Mouse (Mus musculus): ENCODE measurements around the gene Nod1. TPM values are rescaled to one million over a fixed set of nuclear protein-coding genes. Genes with fewer than 3 reads are reported as not detected.

The Nod1 gene
- total RNA-seq (2021) = 10 to 100 TPM; 14.2 to 15.8 TPM

DNA sequence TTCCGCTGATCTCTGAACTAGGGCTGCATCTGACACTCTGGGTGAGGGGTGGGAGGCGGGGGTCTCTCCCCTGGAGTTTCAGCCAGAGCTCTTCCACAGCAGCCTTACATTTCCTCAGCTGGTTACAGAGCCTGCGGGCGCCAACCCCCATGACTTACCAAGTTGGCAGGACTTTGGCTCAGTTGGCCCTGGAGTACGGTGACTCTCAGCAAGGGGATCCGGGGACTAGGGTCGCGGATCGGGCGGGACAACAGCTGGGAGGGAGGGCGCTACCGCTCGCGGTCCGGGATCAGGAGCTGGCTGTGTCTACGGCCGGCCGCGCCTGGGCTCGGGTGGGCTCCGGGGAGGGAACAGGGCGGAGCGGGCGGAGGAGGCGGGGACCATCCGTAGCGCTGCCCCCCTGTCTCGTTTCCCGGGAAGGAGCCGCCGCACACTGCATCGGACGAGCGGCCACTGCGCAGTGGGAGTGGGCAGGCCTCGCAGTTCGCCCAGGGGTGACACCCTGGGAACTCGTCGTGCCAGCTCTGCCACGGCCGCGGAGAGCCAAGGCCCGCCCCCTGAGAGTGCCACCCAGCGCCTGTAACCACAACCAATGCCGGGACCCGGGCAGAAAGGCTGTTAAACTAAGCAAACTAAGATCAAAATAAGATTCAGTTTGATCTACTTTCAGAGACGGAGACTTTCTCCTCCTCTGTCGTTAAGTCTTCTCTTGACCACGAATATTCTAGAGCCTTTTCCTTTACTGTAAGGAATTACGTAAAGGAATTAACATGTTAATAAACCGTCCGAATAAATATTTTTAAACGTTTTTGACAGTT lies at the start of gene Nod1:
Gene Nod1, minus strand, starts transcription at position 502 of the 818 bp plus-strand sequence.
- peak; percentile 85 to 89 for DNase-seq
- intact Hi-C loops (cut with DNase I) = loop anchor here (2.0 to 10.0 kb wide), 5 partner anchors 20 to 378 kb away; partner anchors contain the start of genes Fkbp14, Ggct, Plekha8 and Znrf2

DNA sequence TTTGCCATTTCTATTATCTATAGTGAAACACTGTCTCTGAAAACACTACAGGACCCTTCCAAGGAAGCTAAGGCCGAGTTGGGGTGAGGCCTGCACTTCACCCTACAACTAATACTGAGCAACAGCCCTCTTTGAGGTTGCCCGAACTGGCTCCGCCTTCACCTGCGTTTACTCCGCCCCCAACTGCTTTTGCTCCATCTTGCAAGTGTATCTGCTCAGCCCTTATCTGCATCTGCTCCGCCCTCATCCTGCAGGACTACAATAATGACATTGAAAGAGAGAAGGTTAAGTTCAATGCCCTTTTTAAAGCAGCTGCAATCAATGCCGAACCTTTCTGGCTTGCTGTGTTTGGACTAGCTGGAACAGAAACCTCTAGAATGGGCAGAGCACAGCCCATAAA lies 49.4 kb upstream of the Nod1 start:
- no peak for DNase-seq
- intact Hi-C loops (cut with DNase I) = no loop called here

DNA sequence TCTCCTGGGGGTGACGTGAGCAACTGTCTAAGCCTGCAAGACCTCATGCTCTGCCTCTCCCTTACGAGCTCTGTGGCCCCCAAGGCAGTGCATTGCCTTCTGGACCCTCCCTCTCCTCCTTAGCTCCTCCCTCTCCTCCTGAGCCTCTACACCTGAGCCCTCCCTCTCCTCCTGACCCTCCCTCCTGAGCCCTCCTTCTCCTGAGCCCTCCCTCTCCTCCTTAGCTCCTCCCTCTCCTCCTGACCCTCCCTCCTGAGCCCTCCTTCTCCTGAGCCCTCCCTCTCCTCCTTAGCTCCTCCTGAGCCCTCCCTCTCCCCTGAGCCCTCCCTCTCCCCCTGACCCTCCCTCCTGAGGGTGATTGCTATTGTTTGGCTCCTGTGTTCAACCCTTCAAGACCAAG lies 46.0 kb upstream of the Nod1 start:
- intact Hi-C loops (cut with DNase I) = loop anchor here (5.0 kb wide), 2 partner anchors 211 to 311 kb away; no protein-coding TSS in a partner anchor
- DNase-seq = no peak

DNA sequence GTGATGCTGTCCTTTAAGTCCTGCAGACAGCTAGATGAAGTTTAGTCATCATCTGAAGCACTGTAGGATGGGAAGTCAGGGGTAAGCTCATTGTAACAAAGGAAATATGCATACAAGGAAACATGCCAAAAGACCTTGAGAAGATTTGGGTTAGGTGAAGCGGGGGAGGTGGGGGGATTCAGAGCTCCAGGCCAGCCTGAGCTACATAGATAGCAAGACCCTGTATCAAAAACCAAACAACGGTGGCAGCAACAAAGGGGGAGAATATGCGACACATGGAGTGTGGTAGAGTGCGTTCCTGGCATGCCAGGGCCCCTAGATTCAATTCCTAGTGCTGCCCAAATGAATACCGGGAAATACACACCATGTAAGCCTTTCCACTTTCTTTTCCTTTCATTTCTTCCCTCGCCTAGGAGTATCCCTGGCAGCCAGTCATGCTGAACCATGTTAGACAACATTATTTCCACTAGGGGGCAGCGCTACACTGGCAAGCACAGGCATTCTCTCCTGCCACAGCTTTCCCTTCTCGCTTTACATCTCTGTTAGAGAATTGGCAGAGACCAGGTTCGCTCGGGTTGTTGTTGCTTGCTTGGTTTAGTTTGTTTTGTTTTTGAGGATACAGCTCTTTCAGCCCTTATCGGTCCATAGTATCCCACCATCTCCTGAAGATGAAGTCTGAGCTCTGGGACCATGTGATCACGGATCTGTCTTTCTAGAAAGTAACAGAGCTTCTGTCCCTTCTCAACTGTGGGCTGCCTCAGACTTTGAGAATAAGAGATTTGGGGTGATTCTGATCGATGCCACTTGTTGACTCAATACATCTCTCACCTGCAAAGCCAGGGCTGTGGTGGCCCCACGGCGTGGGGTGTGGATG lies 44.5 kb upstream of the Nod1 start:
- intact Hi-C loops (cut with DNase I) = loop anchor here (1.0 to 5.0 kb wide), 4 partner anchors 100 to 310 kb away; no protein-coding TSS in a partner anchor
- DNase-seq = peak; percentile 78 to 82

DNA sequence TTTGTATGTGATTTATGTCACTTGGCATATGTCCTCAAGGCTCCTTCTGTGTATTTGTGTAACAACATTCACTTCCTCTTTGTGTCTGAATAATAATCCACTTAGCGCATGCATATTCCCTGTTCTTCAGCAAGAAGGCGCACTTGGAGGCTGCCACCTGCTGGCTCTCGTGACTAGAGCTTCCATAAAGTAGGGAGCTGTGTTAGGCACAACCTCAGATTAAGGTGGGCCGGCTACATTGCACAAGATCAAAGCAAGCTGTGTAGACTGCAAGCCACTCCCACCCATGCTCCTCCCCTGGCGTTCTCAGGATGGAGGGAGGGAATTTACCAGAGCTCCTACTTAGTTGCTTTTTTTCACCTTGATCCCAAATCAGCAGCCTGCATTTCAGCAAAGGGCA lies 43.8 kb upstream of the Nod1 start:
- intact Hi-C loops (cut with DNase I) = loop anchor here (5.0 kb wide), 2 partner anchors 209 to 309 kb away; no protein-coding TSS in a partner anchor
- peak; percentile 51 to 62 for DNase-seq

DNA sequence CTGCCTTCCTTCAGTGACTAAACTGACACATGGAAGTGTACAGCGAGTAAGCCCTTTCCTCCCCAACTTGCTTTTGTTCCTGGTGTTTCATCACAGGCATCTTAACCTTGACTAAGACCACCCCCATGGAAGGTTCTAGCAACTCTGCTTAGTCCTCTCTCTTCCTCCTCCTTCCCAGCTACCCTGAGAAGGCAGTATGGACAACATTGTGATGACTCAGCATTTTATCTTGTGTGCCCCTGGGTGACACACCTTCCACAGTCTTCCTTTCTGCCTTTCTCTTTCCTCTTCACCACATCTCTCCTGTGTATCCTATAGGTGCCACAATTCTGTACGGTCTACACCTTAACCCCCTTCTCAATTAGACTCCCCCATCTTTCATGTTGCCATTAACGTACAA lies 41.8 kb upstream of the Nod1 start:
- no peak for DNase-seq
- intact Hi-C loops (cut with DNase I) = no loop called here

DNA sequence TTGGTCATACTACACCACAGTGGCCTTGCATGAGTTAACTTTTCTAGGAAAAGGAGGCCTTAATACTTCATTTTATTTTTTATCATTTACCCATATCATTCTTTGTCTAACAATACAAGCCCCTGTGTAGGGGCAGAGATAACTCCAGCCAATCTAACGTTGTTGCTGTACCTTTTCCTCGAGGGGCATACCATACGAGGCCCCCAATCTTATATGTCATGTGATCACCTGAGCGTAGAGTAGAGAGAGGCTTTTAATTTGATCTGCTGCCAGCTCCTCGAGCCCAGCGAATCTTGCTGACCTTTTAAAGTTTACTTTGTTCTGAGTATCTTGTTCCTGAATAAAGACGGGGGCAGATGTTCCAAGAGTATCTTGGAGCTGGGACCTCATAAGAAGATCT lies 40.1 kb upstream of the Nod1 start:
- DNase-seq = no peak
- intact Hi-C loops (cut with DNase I) = no loop called here

- no peak for DNase-seq
- intact Hi-C loops (cut with DNase I) = no loop called here
Measured at GRCm38 (mm10) chr6:55010330-55011091, 38.1 kb upstream of the Nod1 start.

DNA sequence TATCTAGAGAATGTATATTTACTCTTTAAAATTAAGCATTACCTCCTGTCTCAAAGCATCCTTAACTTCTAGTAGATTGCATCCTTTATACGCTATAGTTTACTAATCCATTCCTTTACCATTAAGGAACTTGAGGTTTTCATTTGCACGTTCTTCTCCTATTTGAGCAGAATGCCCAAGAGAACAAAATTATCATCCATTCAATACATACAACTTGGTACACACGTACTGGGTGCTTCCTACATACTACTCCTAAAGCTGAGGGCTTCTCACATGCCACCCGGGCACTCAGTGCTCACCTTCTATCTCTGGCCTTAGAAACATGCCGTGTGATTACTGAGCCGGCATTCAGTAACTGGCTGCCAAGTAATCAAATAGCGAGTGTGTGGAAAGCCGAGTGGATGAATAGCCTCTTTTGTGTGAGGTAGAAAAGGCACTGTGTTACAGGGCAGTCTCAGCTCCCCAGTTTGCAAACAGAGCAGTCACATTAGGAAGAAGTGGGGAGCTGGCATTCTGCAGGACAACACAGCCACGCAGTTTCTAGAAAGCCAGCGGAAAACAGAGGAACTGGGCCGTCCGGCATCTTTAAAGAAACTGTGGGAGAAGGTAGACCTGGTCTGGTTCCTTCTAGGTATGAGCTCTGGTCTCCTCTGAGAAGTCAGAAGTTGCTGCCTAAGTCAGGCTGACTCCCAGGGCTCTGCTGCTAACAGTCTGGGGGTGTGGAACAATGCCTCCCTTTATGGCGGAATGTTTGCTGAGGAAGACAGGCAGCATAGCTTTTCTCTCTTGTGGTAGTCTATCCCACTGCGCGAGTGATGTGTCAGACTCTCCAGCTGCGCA lies 37.2 kb upstream of the Nod1 start:
- DNase-seq = no peak
- intact Hi-C loops (cut with DNase I) = no loop called here

- DNase-seq = no peak
- intact Hi-C loops (cut with DNase I) = no loop called here
Measured at GRCm38 (mm10) chr6:55008401-55008800, 36.0 kb upstream of the Nod1 start.

GRCm38 (mm10) chr6:55003559-55003958 lies 31.1 kb upstream of the Nod1 start:
- intact Hi-C loops (cut with DNase I) = no loop called here
- peak; percentile 27 to 39 for DNase-seq

DNA sequence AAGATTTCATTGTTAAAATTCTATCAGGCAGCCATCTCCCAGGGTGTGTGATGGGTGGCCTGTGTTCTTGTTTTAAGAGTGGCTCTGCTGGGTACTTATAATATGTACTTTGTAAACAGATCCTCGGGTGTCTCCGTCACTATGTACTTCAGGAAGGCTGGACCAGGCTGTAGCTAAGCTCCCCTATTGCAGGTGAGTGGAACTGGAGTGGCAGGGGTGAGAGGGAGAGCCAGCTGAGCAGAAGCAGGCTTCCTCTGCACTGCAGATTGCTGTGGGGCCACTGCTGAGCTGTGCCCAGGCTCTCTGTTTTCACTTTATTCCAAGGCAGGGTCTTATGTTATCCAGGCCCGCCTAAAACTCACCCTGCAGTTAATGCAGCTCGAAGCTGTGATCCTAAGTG lies 30.0 kb upstream of the Nod1 start:
- intact Hi-C loops (cut with DNase I) = no loop called here

GRCm38 (mm10) chr6:55001320-55001719 lies 28.9 kb upstream of the Nod1 start:
- intact Hi-C loops (cut with DNase I) = no loop called here
- no peak for DNase-seq

More for the DNA sequence above, 30.0 kb upstream of the Nod1 start:
- no peak for DNase-seq

DNA sequence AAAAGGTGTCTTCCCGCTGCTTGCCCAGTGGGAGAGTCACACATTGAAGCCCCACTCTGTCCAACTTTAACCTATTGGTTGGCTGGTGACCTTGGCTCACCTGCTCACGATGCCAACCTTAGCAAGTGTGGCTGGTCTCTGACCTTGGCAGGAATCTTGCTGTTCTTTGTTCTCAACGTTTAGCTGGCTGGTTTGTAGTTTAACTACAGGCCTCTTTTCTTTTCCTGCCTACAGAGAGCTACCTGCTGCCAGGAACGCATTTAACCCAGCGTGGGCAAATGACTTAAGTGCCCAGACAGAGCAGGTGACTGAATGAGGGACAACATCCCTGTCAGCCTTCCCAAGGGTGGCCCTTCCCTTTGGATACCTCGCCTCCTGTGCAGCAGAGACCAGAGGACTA lies 25.3 kb upstream of the Nod1 start:
- intact Hi-C loops (cut with DNase I) = no loop called here
- DNase-seq = no peak

DNA sequence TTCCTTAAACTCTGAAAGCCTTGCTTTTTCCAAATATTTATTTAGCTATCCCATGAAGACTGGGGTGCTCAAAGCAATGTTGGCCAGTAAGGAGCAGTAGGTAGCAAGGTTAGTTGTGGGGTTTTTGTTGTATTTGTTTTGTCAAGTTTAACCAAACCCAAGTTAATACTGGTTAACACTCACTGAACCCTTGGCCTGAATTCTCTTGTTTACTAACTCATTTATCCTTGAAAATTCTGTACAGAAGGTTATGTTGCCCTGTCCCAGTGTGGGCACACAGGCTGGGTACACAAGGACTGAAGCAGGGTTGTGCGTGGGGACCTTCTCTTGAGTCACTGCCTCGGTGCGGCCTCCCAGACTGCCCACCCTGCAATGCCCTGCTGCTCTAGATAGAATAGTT lies 23.9 kb upstream of the Nod1 start:
- intact Hi-C loops (cut with DNase I) = no loop called here
- DNase-seq = no peak

- intact Hi-C loops (cut with DNase I) = loop anchor here (2.0 to 5.0 kb wide), 4 partner anchors 20 to 288 kb away; partner anchors contain the start of genes Nod1 and Znrf2
- DNase-seq = peak; percentile 96 to 98
Measured at GRCm38 (mm10) chr6:54992734-54993260, 20.4 kb upstream of the Nod1 start, which contains the start of gene Ggct. TSS of gene Ggct (minus strand) at chr6:54992950.

GRCm38 (mm10) chr6:54992141-54992540 lies 19.7 kb upstream of the Nod1 start:
- intact Hi-C loops (cut with DNase I) = loop anchor here (2.0 to 5.0 kb wide), 4 partner anchors 19 to 287 kb away; partner anchors contain the start of genes Nod1 and Znrf2
- DNase-seq = no peak

DNA sequence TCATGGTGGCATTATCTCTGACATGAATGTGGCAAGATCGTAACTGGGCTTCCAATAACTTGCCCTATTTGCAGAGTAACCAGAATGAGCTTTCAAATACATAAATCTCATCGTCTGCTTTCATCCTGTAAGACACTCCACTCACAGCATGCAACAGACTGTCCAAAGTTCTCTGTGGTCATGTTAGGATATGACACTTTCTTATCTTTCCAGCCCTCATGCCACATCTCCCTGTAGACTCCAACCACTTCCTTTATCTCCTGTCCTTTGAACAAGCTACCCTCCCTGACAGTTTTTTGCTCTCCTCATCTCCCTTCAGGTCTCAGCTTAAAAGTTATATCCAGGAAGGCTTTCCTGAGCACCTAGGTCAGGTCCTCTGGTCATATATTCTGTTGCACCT lies 18.8 kb upstream of the Nod1 start:
- intact Hi-C loops (cut with DNase I) = loop anchor here (5.0 kb wide), 1 partner anchor 174 kb away; the partner anchor contains the start of gene Znrf2

GRCm38 (mm10) chr6:54988141-54988540 lies 15.7 kb upstream of the Nod1 start:
- intact Hi-C loops (cut with DNase I) = no loop called here
- DNase-seq = no peak

More for the DNA sequence above, 18.8 kb upstream of the Nod1 start:
- DNase-seq = no peak

Measured in heart, postnatal 10 days (tissue).